11 mouse cellular contexts compared by ENCODE assay signal in genomic region chr14:25126544-25126943, GRCm38 (mm10).
DNase-seq lines count a peak whose midpoint lies in the region; ATAC-seq lines count a peak whose summit lies in the region.
"Had no signal": no experiment of that assay in that cellular context is flagged by ENCODE, and none has a peak within 500 bp of the region (broad histone marks: within the 10 kb centered on the region; RNA-seq: fewer than 3 reads in every experiment).

No protein-coding gene starts in this region.

- WGBS in embryonic facial prominence, embryonic 10.5 days: 33% methylated on average over 7 of the region's 7 CpGs
- 17% methylated on average over 7 of the region's 7 CpGs for WGBS in forebrain, embryonic 13.5 days
- 23% methylated on average over 7 of the region's 7 CpGs for WGBS in limb, embryonic 10.5 days
- 27% methylated on average over 7 of the region's 7 CpGs for WGBS in neural tube, embryonic 13.5 days

- H3K4me2 ChIP-seq in forebrain, embryonic 13.5 days: no peak overlapping the region
- H3K4me2 ChIP-seq in neural tube, embryonic 13.5 days: no peak overlapping the region
- H3K4me2 ChIP-seq: heart, embryonic 13.5 days; liver, embryonic 13.5 days had no signal

- H3K27me3 ChIP-seq in embryonic facial prominence, embryonic 10.5 days (replicated peaks; ENCODE audit: low read depth, poor library complexity, severe bottlenecking): peaks cover 21% of the 10 kb centered on the region
- no peaks in the 10 kb centered on the region for H3K27me3 ChIP-seq in forebrain, embryonic 13.5 days
- no peaks in the 10 kb centered on the region for H3K27me3 ChIP-seq in limb, embryonic 10.5 days (ENCODE audit: low read depth, poor library complexity, severe bottlenecking)
- no peaks in the 10 kb centered on the region for H3K27me3 ChIP-seq in neural tube, embryonic 13.5 days
- H3K27me3 ChIP-seq: heart, embryonic 13.5 days; liver, embryonic 13.5 days had no signal

- intact Hi-C loops in gastrocnemius, postnatal 36 days (cut with DNase I): no loop called here

- H3K4me3 ChIP-seq in embryonic facial prominence, embryonic 10.5 days: no peak overlapping the region
- no peak overlapping the region for H3K4me3 ChIP-seq in forebrain, embryonic 13.5 days
- H3K4me3 ChIP-seq in limb, embryonic 10.5 days: no peak overlapping the region
- no peak overlapping the region for H3K4me3 ChIP-seq in neural tube, embryonic 13.5 days
- H3K4me3 ChIP-seq: heart, embryonic 13.5 days; liver, embryonic 13.5 days had no signal

- peaks cover 47% of the 10 kb centered on the region for H3K4me1 ChIP-seq in embryonic facial prominence, embryonic 10.5 days
- peaks cover 51% of the 10 kb centered on the region for H3K4me1 ChIP-seq in forebrain, embryonic 13.5 days
- H3K4me1 ChIP-seq in limb, embryonic 10.5 days: peaks cover 79% of the 10 kb centered on the region
- peaks cover 50% of the 10 kb centered on the region for H3K4me1 ChIP-seq in neural tube, embryonic 13.5 days (replicated peaks)
- H3K4me1 ChIP-seq: heart, embryonic 13.5 days; liver, embryonic 13.5 days had no signal

- H3K9ac ChIP-seq in forebrain, embryonic 13.5 days: no peak overlapping the region
- 0 out of 2 replicates have a peak overlapping the region, but pooled peaks have one; percentile 17 for H3K9ac ChIP-seq in neural tube, embryonic 13.5 days
- H3K9ac ChIP-seq: heart, embryonic 13.5 days; liver, embryonic 13.5 days had no signal

- peak; percentile 68 for DNase-seq in embryonic facial prominence, embryonic 10.5 days (ENCODE audit: low spot score)
- DNase-seq in limb, embryonic 10.5 days (ENCODE audit: low spot score): peak; percentile 74
- no peak for DNase-seq in gastrocnemius, postnatal 36 days
- DNase-seq in cerebellum, adult 11 months: no peak
- DNase-seq in left cerebral cortex, adult 8-10 months (ENCODE audit: low spot score in 2 of 2): no peak
- DNase-seq: cerebellum, adult 9-11 months; liver, embryonic 13.5 days had no signal

- peak overlapping the region; percentile 74 for H3K27ac ChIP-seq in embryonic facial prominence, embryonic 10.5 days (replicated peaks)
- H3K27ac ChIP-seq in forebrain, embryonic 13.5 days: peak overlapping the region; percentile 79
- peak overlapping the region; percentile 87 for H3K27ac ChIP-seq in limb, embryonic 10.5 days
- H3K27ac ChIP-seq in neural tube, embryonic 13.5 days (replicated peaks): peak overlapping the region; percentile 96
- H3K27ac ChIP-seq: heart, embryonic 13.5 days; liver, embryonic 13.5 days had no signal

- no peaks in the 10 kb centered on the region for H3K36me3 ChIP-seq in embryonic facial prominence, embryonic 10.5 days (replicated peaks)
- no peaks in the 10 kb centered on the region for H3K36me3 ChIP-seq in forebrain, embryonic 13.5 days (ENCODE audit: poor library complexity, severe bottlenecking)
- H3K36me3 ChIP-seq in limb, embryonic 10.5 days: no peaks in the 10 kb centered on the region
- no peaks in the 10 kb centered on the region for H3K36me3 ChIP-seq in neural tube, embryonic 13.5 days
- H3K36me3 ChIP-seq: heart, embryonic 13.5 days; liver, embryonic 13.5 days had no signal

- no peaks in the 10 kb centered on the region for H3K9me3 ChIP-seq in embryonic facial prominence, embryonic 10.5 days
- no peaks in the 10 kb centered on the region for H3K9me3 ChIP-seq in forebrain, embryonic 13.5 days (replicated peaks)
- no peaks in the 10 kb centered on the region for H3K9me3 ChIP-seq in limb, embryonic 10.5 days (replicated peaks)
- H3K9me3 ChIP-seq in neural tube, embryonic 13.5 days: no peaks in the 10 kb centered on the region
- H3K9me3 ChIP-seq: heart, embryonic 13.5 days; liver, embryonic 13.5 days had no signal

- ATAC-seq in forebrain, embryonic 13.5 days: no peak
- ATAC-seq in neural tube, embryonic 13.5 days (ENCODE audit: low read depth): no peak
- ATAC-seq: intestine, postnatal 0 days had no signal

Comparison
In these comparisons a context has a peak if more than half of its experiments do, and no peak if none do; other contexts are left out.
1. DNase-seq: peak in embryonic facial prominence, embryonic 10.5 days (single experiment) and limb, embryonic 10.5 days (single experiment); none in gastrocnemius, postnatal 36 days (0 of 2), cerebellum, adult 11 months (single experiment) and left cerebral cortex, adult 8-10 months (0 of 2).
2. Peak in every context shown above with its lines, with median percentiles within 50 percentile points of each other: H3K27ac ChIP-seq.